Mouse (Mus musculus) kidney, postnatal 4 days (tissue): ENCODE measurements around the gene Lamc3.
"Not testable (repeated sequence)": the region's sequence is repeated elsewhere in the genome, so short reads cannot be mapped to it uniquely, and the experiment has no call there.

Source experiments
- DNase-seq, 2 experiments: peaks; one replicate each; pipeline ENCODE4 v3.0.0; 2021; ENCODE audit warnings: mixed read lengths in 2 of 2

The Lamc3 gene

DNA sequence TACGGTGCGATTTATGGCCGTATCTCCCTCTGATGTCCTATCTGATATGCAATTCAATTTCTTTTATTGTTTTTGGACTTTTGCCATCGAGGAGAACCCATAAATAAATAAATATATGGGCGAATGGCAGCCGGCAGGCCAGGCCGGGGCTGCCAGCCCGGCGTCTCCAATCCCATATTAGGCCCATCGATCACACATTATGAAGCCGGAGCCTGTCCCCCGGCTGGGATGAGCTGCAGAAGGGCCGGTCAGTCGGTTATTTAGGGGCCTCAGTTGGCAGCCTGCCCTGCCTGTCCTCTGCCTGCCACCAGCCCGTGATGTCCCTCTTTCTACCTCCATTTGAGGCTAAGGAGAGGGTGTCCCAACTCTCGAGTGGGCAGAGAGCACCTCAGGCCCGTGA is 8.5 kb upstream of the Lamc3 start:
- DNase-seq, result no peak

- peak; percentile 39 to 58 for DNase-seq
Measured at GRCm38 (mm10) chr2:31880868-31881267, 6.2 kb upstream of the Lamc3 start.

GRCm38 (mm10) chr2:31883061-31883460 is 4.0 kb upstream of the Lamc3 start:
- DNase-seq, result no peak

GRCm38 (mm10) chr2:31884806-31885205 is 2.3 kb upstream of the Lamc3 start:
- DNase-seq, result peak; percentile 79 to 85

DNA sequence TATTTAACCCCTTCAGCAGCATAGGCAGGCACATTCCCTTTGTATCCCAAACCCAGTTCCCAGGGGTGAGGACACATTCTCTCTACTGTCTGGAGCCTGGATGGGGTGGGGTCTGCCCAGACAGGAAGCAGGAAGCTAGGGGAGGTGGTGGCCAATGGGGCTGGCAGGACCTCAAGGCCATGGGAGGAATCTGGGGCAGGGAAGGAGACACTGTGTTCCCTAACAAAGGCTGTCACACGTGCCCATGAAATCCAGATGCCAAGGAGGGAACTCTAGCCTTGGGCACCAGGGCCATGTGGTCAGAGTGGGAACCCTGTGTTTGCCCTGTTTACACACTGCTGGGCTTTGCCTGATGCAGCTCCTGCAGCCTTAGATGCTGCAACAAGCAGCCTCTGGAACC is 1.8 kb downstream of the Lamc3 start:
- no peak for DNase-seq

GRCm38 (mm10) chr2:31891219-31891618 is 4.1 kb downstream of the Lamc3 start:
- DNase-seq, result peak in 1 of 2 experiments; percentile 44

- DNase-seq, result peak; percentile 41 to 62
Measured at GRCm38 (mm10) chr2:31893110-31893669, 6.1 kb downstream of the Lamc3 start.

DNA sequence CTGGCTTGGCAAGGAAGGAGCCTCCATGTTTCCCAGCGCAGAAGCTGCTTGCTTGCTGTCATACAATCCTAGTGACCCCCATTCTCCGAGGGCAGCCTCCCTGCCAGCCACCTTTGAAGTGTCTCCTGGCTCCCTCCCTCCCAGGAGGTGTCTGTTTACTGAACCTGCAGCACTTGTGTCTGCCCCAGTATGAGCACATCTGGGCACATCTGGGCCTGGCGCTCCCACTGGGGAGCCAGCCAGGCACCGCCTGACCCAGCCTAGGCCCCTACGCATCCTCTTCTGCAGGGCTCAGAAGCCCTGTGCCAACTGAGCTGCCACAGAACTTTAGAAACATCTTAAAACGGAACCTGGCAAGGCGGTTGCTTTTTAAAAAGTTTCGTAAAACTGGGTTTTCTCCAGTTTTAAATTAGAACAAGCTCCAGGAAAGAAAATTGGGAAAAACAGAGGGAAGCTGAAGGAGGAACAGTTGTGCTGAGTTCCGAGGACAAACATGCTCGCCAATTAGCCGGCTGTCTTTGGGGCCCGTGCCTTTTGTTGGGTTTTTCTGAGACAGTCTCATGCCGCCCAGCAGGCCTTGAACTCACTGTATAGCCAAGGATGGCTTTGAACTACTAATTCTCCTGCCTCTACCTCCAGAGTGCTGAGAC is 7.3 kb downstream of the Lamc3 start:
- peak in 1 of 2 experiments; percentile 33 for DNase-seq

DNA sequence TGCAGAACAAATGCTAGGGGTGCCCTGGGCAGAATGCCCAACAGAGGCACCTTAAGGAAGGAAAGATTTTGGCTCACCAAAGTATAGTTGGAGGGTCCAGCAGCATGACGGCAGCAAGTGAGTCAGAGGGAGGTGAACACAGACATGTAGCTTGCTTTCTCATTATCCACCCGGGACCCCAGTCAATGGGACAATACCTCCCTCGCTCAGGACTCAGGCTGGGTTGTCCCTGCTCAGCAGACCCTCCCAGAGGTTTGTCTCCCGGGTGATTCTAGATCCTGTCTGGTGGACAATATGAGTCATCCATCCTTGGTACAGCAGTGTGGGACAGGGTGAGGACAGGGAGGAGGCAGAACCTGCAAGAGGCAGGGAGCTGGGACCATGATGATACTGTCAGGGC is 13.8 kb downstream of the Lamc3 start:
- DNase-seq, result no peak

- DNase-seq, result peak in 1 of 2 experiments; percentile 42
Measured at GRCm38 (mm10) chr2:31901659-31902362, 14.7 kb downstream of the Lamc3 start.

DNA sequence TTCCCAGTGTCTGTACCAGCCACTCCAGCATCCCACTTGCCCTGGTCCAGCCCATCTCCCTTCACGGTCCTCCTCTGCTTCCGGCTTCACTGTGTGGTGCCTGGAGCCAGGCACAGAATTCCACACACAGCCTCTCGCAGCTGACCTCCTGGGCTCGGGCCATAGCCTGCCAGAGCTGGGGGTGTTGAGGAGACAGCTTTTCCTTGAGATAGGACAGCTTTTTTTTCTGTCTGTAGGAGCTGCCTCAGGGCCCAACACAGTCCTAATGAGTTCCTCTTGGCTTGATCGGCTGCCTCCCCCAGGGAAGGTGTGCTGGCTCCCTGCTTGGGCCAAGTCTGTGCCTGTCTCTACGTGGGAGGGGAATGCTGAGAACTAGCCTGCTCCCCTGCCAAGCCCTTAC is 17.0 kb downstream of the Lamc3 start:
- peak in 1 of 2 experiments; percentile 53 for DNase-seq

GRCm38 (mm10) chr2:31904622-31905021 is 17.5 kb downstream of the Lamc3 start:
- DNase-seq, result peak; percentile 45 to 57

GRCm38 (mm10) chr2:31905682-31906081 is 18.6 kb downstream of the Lamc3 start:
- DNase-seq, result peak; percentile 51 to 53

- DNase-seq, result no peak
Measured at GRCm38 (mm10) chr2:31906407-31906806, 19.3 kb downstream of the Lamc3 start.

DNA sequence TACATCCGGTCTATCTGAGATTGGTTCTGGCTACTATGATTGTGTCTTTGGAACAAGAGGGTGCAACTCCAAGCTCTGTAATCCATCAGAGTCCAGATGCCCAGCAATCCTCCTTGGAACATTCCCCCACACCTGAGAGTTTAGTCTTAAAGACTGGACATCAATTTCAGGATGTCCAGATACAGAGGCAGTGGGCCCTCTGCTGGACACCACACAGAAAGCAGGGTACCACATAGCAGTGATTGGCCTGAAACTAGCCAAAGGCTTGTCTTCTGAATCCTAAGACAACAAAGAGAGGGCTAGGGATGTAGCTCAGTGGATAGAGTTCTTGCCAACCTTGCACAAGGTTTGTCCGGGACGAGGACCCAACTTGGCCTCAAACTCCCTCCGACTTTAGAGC is 25.5 kb downstream of the Lamc3 start:
- peak; percentile 62 to 67 for DNase-seq

- DNase-seq, result not testable (repeated sequence)
Measured at GRCm38 (mm10) chr2:31914213-31914612, 27.1 kb downstream of the Lamc3 start.

- peak; percentile 91 for DNase-seq
Measured at GRCm38 (mm10) chr2:31915112-31915511, 28.0 kb downstream of the Lamc3 start.

GRCm38 (mm10) chr2:31917636-31918035 is 30.5 kb downstream of the Lamc3 start:
- peak; percentile 67 to 73 for DNase-seq

DNA sequence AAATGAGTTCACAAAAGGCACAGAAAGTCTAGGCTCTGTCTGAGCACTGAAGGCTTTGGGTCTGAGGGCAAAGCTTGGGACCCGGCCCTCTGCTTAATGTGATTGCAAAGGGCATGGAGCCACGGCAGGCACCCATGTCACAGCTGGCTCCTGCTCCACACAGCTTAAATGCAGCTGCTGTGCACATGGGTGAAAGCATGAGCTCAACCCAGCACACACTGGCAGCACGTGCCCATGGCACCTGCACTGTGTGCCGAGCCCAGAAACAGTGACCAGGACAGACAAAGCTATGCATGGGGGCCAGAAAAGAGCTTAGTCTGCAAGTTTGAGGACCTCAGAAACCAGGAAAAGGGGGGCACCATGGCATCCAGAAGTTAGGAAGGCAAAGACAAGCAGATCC is 36.6 kb downstream of the Lamc3 start:
- no peak for DNase-seq

DNA sequence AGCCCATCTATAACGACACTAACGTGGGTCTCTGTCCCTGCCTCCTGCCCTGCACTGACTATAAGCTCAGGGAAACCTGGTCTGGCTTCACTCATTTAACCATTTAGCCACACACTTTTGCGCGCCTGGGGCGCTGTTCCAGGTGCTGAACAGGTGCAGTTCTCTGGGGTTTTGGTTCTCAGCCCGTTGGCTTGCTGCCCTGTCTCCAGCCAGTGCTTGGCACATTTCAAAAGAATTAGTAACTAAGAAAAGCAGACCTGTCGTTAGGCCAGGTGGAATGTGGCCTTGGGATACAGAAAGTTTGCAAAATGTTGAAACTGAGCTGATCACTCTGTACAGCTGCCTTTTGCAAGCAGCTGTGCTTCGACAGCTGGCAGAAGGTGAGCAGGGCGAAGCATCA is 37.7 kb downstream of the Lamc3 start:
- DNase-seq, result peak; percentile 77 to 83

DNA sequence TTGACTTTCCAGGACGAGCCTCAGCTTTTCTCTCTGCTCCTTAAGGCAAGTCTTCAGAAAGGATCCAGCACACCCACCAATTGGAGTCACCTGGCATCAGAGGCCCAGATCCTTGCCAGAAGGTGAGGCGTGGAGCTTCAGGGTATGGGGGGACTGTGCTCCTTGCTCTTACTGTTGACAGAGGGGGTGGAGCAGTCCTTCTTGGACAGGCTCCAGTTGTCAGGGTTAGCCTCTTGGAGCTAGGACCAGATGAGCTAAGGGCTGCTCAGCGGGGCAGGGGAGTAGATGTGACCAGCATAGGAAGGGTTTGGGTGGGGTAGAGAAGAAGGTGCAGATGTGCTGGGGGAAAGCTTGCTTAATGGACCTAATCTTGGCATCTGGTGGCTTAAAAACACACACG is 38.8 kb downstream of the Lamc3 start:
- DNase-seq, result no peak

DNA sequence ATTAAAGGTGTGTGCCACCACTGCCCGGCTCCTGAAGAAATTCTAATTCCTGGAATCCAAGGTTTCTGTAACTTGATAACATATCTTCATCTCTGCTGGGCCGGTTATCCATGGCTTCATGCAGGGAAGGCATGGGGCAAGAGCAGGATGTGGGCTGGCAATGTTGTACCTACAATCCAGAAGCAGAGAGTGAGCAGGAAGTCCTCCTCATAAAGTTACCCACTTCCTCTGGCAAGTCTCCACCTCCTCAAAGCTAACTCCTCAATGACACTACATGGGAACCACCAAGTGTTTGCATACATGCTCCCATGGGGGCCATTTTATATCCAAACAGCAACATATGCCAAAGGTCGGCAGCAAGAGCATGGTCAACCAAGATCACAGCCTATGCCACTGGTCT is 42.6 kb downstream of the Lamc3 start:
- DNase-seq, result no peak

GRCm38 (mm10) chr2:31934551-31934950 is 47.5 kb downstream of the Lamc3 start:
- no peak for DNase-seq

- no peak for DNase-seq
Measured at GRCm38 (mm10) chr2:31935054-31935453, 48.0 kb downstream of the Lamc3 start.
